Mouse (Mus musculus) MEL (cell line): ENCODE data around the gene Adar.

ENCODE experiments used
- CTCF ChIP-seq, 3 experiments: IDR thresholded peaks in 2 of 3; conservative IDR thresholded peaks in 1 of 3; 2 replicates each; pipeline ENCODE4 v1.5.1; 2011 to 2012; ENCODE audit warnings: low read length in 3 of 3, low read depth in 2 of 3, mild to moderate bottlenecking in 2 of 3, improper control_type of control experiment in 1 of 3, inconsistent platforms in 1 of 3, mixed read lengths in 1 of 3, moderate library complexity in 1 of 3; ENCODE audit not compliant: control insufficient read depth in 1 of 3, insufficient read depth in 1 of 3, poor library complexity in 1 of 3, severe bottlenecking in 1 of 3
- ELF1 ChIP-seq: IDR thresholded peaks from 2 replicates; pipeline ENCODE4 v1.6.1; 2014; ENCODE audit warnings: low read depth, mild to moderate bottlenecking, inconsistent platforms, low read length, improper control_type of control experiment, moderate library complexity
- ETS1 ChIP-seq: IDR thresholded peaks from 2 replicates; pipeline ENCODE4 v1.6.1; 2012; ENCODE audit warnings: low read depth, mild to moderate bottlenecking, inconsistent platforms, low read length, improper control_type of control experiment, moderate library complexity
- KAT2A ChIP-seq: conservative IDR thresholded peaks from 2 replicates; pipeline ENCODE4 v1.6.1; 2012; ENCODE audit warnings: low read depth, low read length, improper control_type of control experiment, inconsistent platforms
- MAFK ChIP-seq: IDR thresholded peaks from 2 replicates; pipeline ENCODE4 v1.6.1; 2011; ENCODE audit warnings: low read depth, mild to moderate bottlenecking, low read length, improper control_type of control experiment, borderline replicate concordance
- MAX ChIP-seq: IDR thresholded peaks from 2 replicates; pipeline ENCODE4 v1.6.1; 2011; ENCODE audit warnings: low read length, improper control_type of control experiment
- POLR2A ChIP-seq, 2 experiments: IDR thresholded peaks; 2 replicates each; pipeline ENCODE4 v1.6.1; 2011 to 2012; ENCODE audit warnings: low read length in 2 of 2, mild to moderate bottlenecking in 2 of 2, control low read depth in 1 of 2, improper control_type of control experiment in 1 of 2, low read depth in 1 of 2, moderate library complexity in 1 of 2; ENCODE audit not compliant: control insufficient read depth in 1 of 2, insufficient read depth in 1 of 2, poor library complexity in 1 of 2
- POLR2AphosphoS2 ChIP-seq: IDR thresholded peaks from 2 replicates; pipeline ENCODE4 v1.6.1; 2011; ENCODE audit warnings: low read length, improper control_type of control experiment
- POLR2AphosphoS5 ChIP-seq: IDR thresholded peaks from 2 replicates; pipeline ENCODE4 v1.6.1; 2012; ENCODE audit warnings: low read depth, borderline replicate concordance, mild to moderate bottlenecking, inconsistent platforms, low read length, moderate library complexity, mixed read lengths
- SIN3A ChIP-seq: IDR thresholded peaks from 2 replicates; pipeline ENCODE4 v1.6.1; 2012; ENCODE audit warnings: low read length, improper control_type of control experiment, inconsistent platforms
- SMC3 ChIP-seq: IDR thresholded peaks from 2 replicates; pipeline ENCODE4 v1.6.1; 2011; ENCODE audit warnings: low read depth, low read length, improper control_type of control experiment
- ZC3H11A ChIP-seq: IDR thresholded peaks from 2 replicates; pipeline ENCODE4 v1.6.1; 2012; ENCODE audit warnings: low read depth, mild to moderate bottlenecking, inconsistent platforms, low read length, improper control_type of control experiment
- ZKSCAN1 ChIP-seq: IDR thresholded peaks from 2 replicates; pipeline ENCODE4 v1.6.1; 2012; ENCODE audit warnings: low read depth, mild to moderate bottlenecking, inconsistent platforms, low read length, improper control_type of control experiment, moderate library complexity

DNA sequence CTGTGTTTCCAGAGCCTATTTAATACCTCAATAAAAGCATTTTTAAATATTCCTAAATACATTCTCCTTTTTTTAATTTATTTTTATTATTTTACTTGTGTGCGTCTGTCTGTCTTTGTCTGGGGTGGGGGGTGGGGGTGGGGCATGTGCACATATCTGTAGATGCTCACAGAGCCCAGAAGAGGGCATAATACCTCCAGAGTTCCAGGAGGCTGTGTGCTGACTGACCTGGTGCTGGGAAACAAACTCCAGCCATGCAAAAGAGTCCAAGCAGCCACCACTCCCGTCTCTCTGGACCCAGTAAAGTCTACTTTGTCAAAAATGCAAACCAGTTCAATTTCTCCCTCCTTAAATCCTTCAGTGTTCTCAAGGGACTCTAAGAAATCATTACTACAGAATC is 79.8 kb downstream of the Adar start:
- no peak for TF ChIP-seq POLR2AphosphoS2
- TF ChIP-seq POLR2AphosphoS5 = no peak
- peak in 2 of 3 experiments; percentile 38 to 45; a peak in 4 of 6 replicates for TF ChIP-seq CTCF (IDR thresholded peaks at IDR 0.05 in 2 of 3, conservative IDR thresholded peaks at IDR 0.05 in 1 of 3; ENCODE audit: control insufficient read depth in 1 of 3, insufficient read depth in 1 of 3, low read depth in 2 of 3, low read length in 3 of 3, poor library complexity in 1 of 3, severe bottlenecking in 1 of 3)
- no peak for TF ChIP-seq ELF1
- no peak for TF ChIP-seq MAX
- no peak for TF ChIP-seq POLR2A (IDR thresholded peaks at IDR 0.05; ENCODE audit: control insufficient read depth in 1 of 2, insufficient read depth in 1 of 2, low read depth in 1 of 2, low read length in 2 of 2, poor library complexity in 1 of 2)
- no peak for TF ChIP-seq SIN3A
- TF ChIP-seq KAT2A = no peak
- TF ChIP-seq MAFK = no peak
- no peak for TF ChIP-seq ETS1
- peak; percentile 40 for TF ChIP-seq SMC3
- TF ChIP-seq ZC3H11A = no peak
- no peak for TF ChIP-seq ZKSCAN1
